ENCODE assay signal across 16 mouse cellular contexts in genomic region chr12:36315527-36315926, GRCm38 (mm10). TPM values are rescaled to one million over a fixed set of nuclear protein-coding genes. Genes with fewer than 3 reads are reported as not detected.
DNase-seq lines count a peak whose midpoint lies in the region; ATAC-seq lines count a peak whose summit lies in the region.
"Had no signal": no experiment of that assay in that cellular context is flagged by ENCODE, and none has a peak within 500 bp of the region (broad histone marks: within the 10 kb centered on the region; RNA-seq: fewer than 3 reads in every experiment).

No protein-coding gene starts in this region.

- no peaks in the 10 kb centered on the region; the same call in 1 of the 2 replicates for H3K27me3 ChIP-seq in hindbrain, embryonic 16.5 days (replicated peaks; ENCODE audit: control insufficient read depth, insufficient read depth, low read length)
- no peaks in the 10 kb centered on the region for H3K27me3 ChIP-seq in hindbrain, embryonic 12.5 days
- no peaks in the 10 kb centered on the region for H3K27me3 ChIP-seq in embryonic facial prominence, embryonic 12.5 days
- H3K27me3 ChIP-seq: Patski had no signal

- H3K9ac ChIP-seq in hindbrain, embryonic 16.5 days (ENCODE audit: low read depth, low read length): no peak overlapping the region
- H3K9ac ChIP-seq in hindbrain, embryonic 12.5 days: no peak overlapping the region
- H3K9ac ChIP-seq in embryonic facial prominence, embryonic 12.5 days: peak overlapping the region; percentile 1; the same call in 1 of the 2 replicates
- H3K9ac ChIP-seq: heart, embryonic 12.5 days; liver, embryonic 14.5 days had no signal

- no peaks in the 10 kb centered on the region for H3K9me3 ChIP-seq in hindbrain, embryonic 16.5 days (ENCODE audit: control insufficient read depth, low read length)
- no peaks in the 10 kb centered on the region for H3K9me3 ChIP-seq in hindbrain, embryonic 12.5 days (replicated peaks)
- H3K9me3 ChIP-seq in embryonic facial prominence, embryonic 12.5 days: no peaks in the 10 kb centered on the region
- H3K9me3 ChIP-seq: heart, embryonic 12.5 days had no signal

- WGBS in hindbrain, embryonic 16.5 days: 83% methylated on average over 3 of the region's 3 CpGs
- 81% methylated on average over 3 of the region's 3 CpGs for WGBS in hindbrain, embryonic 12.5 days
- WGBS in embryonic facial prominence, embryonic 12.5 days: 64% methylated on average over 3 of the region's 3 CpGs

- peak; percentile 49 for DNase-seq in embryo, embryonic 10 days (ENCODE audit: low spot score)
- DNase-seq in kidney, postnatal 14 days: peak; percentile 32
- no peak for DNase-seq in spleen, adult 12 weeks (ENCODE audit: low spot score)
- no peak for DNase-seq in T-cell, adult 2 months (ENCODE audit: low spot score)
- DNase-seq in spleen, postnatal 14 days (ENCODE audit: low spot score in 2 of 2): no peak
- DNase-seq: cerebellum, postnatal 10 days; gastrocnemius, postnatal 36 days; heart, postnatal 4 days; layer of hippocampus, adult 9-11 months; lung, postnatal 10 days had no signal

- H3K36me3 ChIP-seq in hindbrain, embryonic 16.5 days (ENCODE audit: control insufficient read depth, insufficient read depth, low read length): no peaks in the 10 kb centered on the region
- H3K36me3 ChIP-seq in hindbrain, embryonic 12.5 days: no peaks in the 10 kb centered on the region
- H3K36me3 ChIP-seq in embryonic facial prominence, embryonic 12.5 days: no peaks in the 10 kb centered on the region
- H3K36me3 ChIP-seq: heart, embryonic 12.5 days had no signal

- H3K4me2 ChIP-seq in hindbrain, embryonic 16.5 days (ENCODE audit: low read length): no peak overlapping the region
- H3K4me2 ChIP-seq in hindbrain, embryonic 12.5 days (replicated peaks): no peak overlapping the region
- peak overlapping the region; percentile 80 for H3K4me2 ChIP-seq in embryonic facial prominence, embryonic 12.5 days (replicated peaks)
- H3K4me2 ChIP-seq: heart, embryonic 12.5 days had no signal

- no peak for ATAC-seq in hindbrain, embryonic 16.5 days
- ATAC-seq in hindbrain, embryonic 12.5 days (ENCODE audit: low FRiP score): no peak
- ATAC-seq in embryonic facial prominence, embryonic 12.5 days (ENCODE audit: insufficient number of reproducible peaks, insufficient read depth, low FRiP score, low TSS enrichment): no peak
- ATAC-seq: Patski had no signal

- H3K4me1 ChIP-seq in hindbrain, embryonic 16.5 days (ENCODE audit: control insufficient read depth, insufficient read depth, low read depth, low read length): peaks cover 8% of the 10 kb centered on the region
- 0 out of 2 replicates have a peak, but pooled peaks cover 3% of the 10 kb centered on the region for H3K4me1 ChIP-seq in hindbrain, embryonic 12.5 days
- peaks cover 18% of the 10 kb centered on the region for H3K4me1 ChIP-seq in embryonic facial prominence, embryonic 12.5 days

- H3K4me3 ChIP-seq in hindbrain, embryonic 16.5 days (ENCODE audit: low read length): peak overlapping the region; percentile 9; the same call in 1 of the 2 replicates
- no peak overlapping the region for H3K4me3 ChIP-seq in hindbrain, embryonic 12.5 days
- H3K4me3 ChIP-seq in embryonic facial prominence, embryonic 12.5 days: peak overlapping the region; percentile 38
- H3K4me3 ChIP-seq: heart, embryonic 12.5 days had no signal

- no peak overlapping the region for H3K27ac ChIP-seq in hindbrain, embryonic 16.5 days (ENCODE audit: low read depth, low read length)
- H3K27ac ChIP-seq in hindbrain, embryonic 12.5 days: no peak overlapping the region
- H3K27ac ChIP-seq in embryonic facial prominence, embryonic 12.5 days: peak overlapping the region; percentile 57; the same call in 1 of the 2 replicates
- H3K27ac ChIP-seq: liver, embryonic 14.5 days had no signal

RNA-seq across cellular contexts. Expression of gene Sostdc1, which starts 1.6 kb away (rescaled TPM):
- 32.8 and 36.1 TPM in 2 replicates for polyA plus RNA-seq in hindbrain, embryonic 16.5 days (2015; fragmentation: Nextera tagmentation; extraction: Ambion mirVana)
- polyA plus RNA-seq in hindbrain, embryonic 12.5 days (2016; fragmentation: Nextera tagmentation; extraction: Ambion mirVana): 17.4 and 17.9 TPM in 2 replicates
- 59.7 and 63.6 TPM in 2 replicates for polyA plus RNA-seq in embryonic facial prominence, embryonic 12.5 days (2016; fragmentation: Nextera tagmentation; extraction: Ambion mirVana)

Comparison
In these comparisons a context has a peak if more than half of its experiments do, and no peak if none do; other contexts are left out.
1. DNase-seq: peak in embryo, embryonic 10 days (single experiment) and kidney, postnatal 14 days (single experiment); none in spleen, adult 12 weeks (single experiment), T-cell, adult 2 months (single experiment) and spleen, postnatal 14 days (0 of 2).